Mouse (Mus musculus): ENCODE measurements around the gene Mettl7b.

DNA sequence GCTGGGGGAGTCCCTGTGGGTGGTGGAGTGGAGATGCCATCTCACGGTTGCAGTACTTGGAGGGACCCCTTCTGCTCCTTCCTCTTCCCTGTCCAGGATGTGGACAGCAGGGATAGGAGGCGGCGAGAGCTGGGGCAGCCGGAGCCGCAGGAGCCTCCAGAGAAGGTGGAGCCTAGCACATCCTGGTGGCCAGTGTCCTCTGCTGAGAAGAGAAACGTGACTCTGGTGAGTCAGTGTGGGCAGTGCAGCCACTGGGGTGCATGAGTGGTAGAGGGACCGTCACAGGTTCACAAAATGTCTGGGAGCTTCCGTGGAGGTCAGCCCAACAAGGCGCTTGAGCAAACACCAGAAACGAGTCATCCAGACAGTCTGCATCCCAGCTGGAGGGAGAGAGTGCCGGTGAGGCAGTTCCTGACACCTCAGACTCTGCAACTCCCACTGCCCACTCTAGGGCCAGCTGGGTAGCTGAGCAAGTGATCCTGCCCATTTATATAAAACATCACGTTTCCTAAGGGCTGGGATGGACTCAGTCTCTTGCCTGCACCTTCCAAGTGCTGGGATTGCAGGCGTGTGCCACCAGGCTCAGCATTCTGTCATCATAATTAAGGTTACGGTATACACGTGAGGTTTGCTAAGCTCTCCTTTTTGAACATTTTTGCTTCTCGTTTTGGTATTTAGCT is 10.4 kb downstream of the Mettl7b start:
- TF ChIP-seq CTCF (IDR thresholded peaks at IDR 0.05; ENCODE audit: control insufficient read depth, insufficient read depth, low read length) (no peak), POLR2A (IDR thresholded peaks at IDR 0.05; ENCODE audit: borderline replicate concordance, control insufficient read depth, low read depth, low read length) (no peak)

Measured in bone marrow, adult 2 months (tissue).